Mouse (Mus musculus) CH12.LX (cell line): ENCODE measurements around the gene Gm10392.

Source experiments
- BHLHE40 ChIP-seq: IDR thresholded peaks from 2 replicates; pipeline ENCODE4 v1.6.1; 2011; ENCODE audit warnings: mild to moderate bottlenecking, low read depth, low read length, improper control_type of control experiment
- CTCF ChIP-seq, 2 experiments: IDR thresholded peaks in 1 of 2; conservative IDR thresholded peaks in 1 of 2; 2 replicates each; pipeline ENCODE4 v1.5.1; 2011 to 2012; ENCODE audit warnings: low read depth in 2 of 2, low read length in 2 of 2, improper control_type of control experiment in 1 of 2, inconsistent platforms in 1 of 2, mild to moderate bottlenecking in 1 of 2, moderate library complexity in 1 of 2
- IRF4 ChIP-seq: IDR thresholded peaks from 2 replicates; pipeline ENCODE4 v1.6.1; 2014; ENCODE audit warnings: low read depth, mild to moderate bottlenecking, inconsistent platforms, low read length, improper control_type of control experiment
- MAX ChIP-seq: IDR thresholded peaks from 2 replicates; pipeline ENCODE4 v1.6.1; 2011; ENCODE audit warnings: low read length, improper control_type of control experiment
- POLR2A ChIP-seq: IDR thresholded peaks from 2 replicates; pipeline ENCODE4 v1.6.1; 2011; ENCODE audit warnings: low read depth, mild to moderate bottlenecking, improper control_type of control experiment, low read length
- TBP ChIP-seq: conservative IDR thresholded peaks from 2 replicates; pipeline ENCODE4 v1.6.1; 2011; ENCODE audit warnings: low read depth, low read length, improper control_type of control experiment
- TCF12 ChIP-seq: IDR thresholded peaks from 2 replicates; pipeline ENCODE4 v1.6.1; 2014; ENCODE audit warnings: low read depth, mild to moderate bottlenecking, inconsistent platforms, low read length, improper control_type of control experiment
- USF1 ChIP-seq: IDR thresholded peaks from 2 replicates; pipeline ENCODE4 v1.6.1; 2014; ENCODE audit warnings: low read depth, mild to moderate bottlenecking, inconsistent platforms, low read length, improper control_type of control experiment
- ZMIZ1 ChIP-seq: IDR thresholded peaks from 2 replicates; pipeline ENCODE4 v1.6.1; 2012; ENCODE audit warnings: low read depth, mild to moderate bottlenecking, inconsistent platforms, low read length, improper control_type of control experiment

DNA sequence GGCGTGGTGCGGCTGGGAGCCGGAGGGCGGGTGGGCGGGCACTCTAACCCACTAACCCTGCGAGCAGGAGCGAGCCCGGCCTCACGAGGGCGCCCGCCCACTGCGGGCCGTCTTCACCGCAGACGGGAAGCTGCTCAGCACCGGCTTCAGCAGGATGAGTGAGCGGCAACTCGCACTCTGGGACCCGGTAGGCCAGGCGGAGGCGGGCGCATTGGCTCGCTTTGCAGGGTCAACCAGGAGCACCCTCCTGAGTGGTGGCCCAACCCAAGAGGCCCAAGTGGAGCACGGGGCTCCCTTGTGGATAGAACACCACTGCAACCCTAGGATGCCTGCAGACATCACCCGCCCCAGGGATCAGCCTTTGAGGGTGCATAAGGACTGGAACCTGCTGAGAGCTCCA, 51.8 kb downstream of the Gm10392 start:
- TF ChIP-seq CTCF (conservative IDR thresholded peaks at IDR 0.05 in 1 of 2, IDR thresholded peaks at IDR 0.05 in 1 of 2; ENCODE audit: low read depth in 2 of 2, low read length in 2 of 2), result peak in 1 of 2 experiments; percentile 76; a peak in 2 of 4 replicates
- 0 out of 2 replicates have a peak, but pooled peaks have one; percentile 24 for TF ChIP-seq POLR2A
- no peak for TF ChIP-seq TCF12
- TF ChIP-seq BHLHE40, result no peak
- no peak for TF ChIP-seq MAX
- TF ChIP-seq TBP, result no peak
- no peak for TF ChIP-seq ZMIZ1
- no peak for TF ChIP-seq IRF4
- no peak for TF ChIP-seq USF1
